Mouse (Mus musculus) cortical plate, adult 2 months (tissue): ENCODE measurements around the gene Nfam1. TPM values are rescaled to one million over a fixed set of nuclear protein-coding genes. Genes with fewer than 3 reads are reported as not detected.

Experiments used
- H3K27ac ChIP-seq: fragments of 200-500 bp; 2 replicates; pipeline ENCODE4 v1.5.1; 2012; ENCODE audit warnings: low read length, control low read depth, inconsistent platforms; ENCODE audit not compliant: insufficient read depth
- H3K4me1 ChIP-seq: fragments of 200-500 bp; 2 replicates; pipeline ENCODE4 v1.6.1; 2011; ENCODE audit warnings: low read length; ENCODE audit not compliant: control insufficient read depth, insufficient read depth
- H3K4me3 ChIP-seq: fragments of 200-500 bp; 2 replicates; pipeline ENCODE4 v1.5.1; 2011; ENCODE audit warnings: mild to moderate bottlenecking, low read length, control low read depth; ENCODE audit not compliant: insufficient read depth
- CTCF ChIP-seq: fragments of 200-500 bp; IDR thresholded peaks from 2 replicates; pipeline ENCODE4 v1.5.1; 2011; ENCODE audit warnings: mild to moderate bottlenecking, control low read depth, low read length; ENCODE audit not compliant: insufficient read depth; ENCODE audit errors: extremely low read depth
- POLR2A ChIP-seq: fragments of 200-500 bp; IDR thresholded peaks from 2 replicates; pipeline ENCODE4 v1.6.1; 2011; ENCODE audit warnings: mild to moderate bottlenecking, low read length, control low read depth; ENCODE audit not compliant: insufficient read depth; ENCODE audit errors: extremely low read depth
- polyA plus RNA-seq: library from polyadenylated mRNA; depleted of rRNA; stranded (reverse); fragments of >200 nt; gene quantifications from 2 replicates; pipeline ENCODE4 v1.2.3, GENCODE M21; 2012

Nfam1 gene
- polyA plus RNA-seq, 1 experiment, result 2.1 TPM

DNA sequence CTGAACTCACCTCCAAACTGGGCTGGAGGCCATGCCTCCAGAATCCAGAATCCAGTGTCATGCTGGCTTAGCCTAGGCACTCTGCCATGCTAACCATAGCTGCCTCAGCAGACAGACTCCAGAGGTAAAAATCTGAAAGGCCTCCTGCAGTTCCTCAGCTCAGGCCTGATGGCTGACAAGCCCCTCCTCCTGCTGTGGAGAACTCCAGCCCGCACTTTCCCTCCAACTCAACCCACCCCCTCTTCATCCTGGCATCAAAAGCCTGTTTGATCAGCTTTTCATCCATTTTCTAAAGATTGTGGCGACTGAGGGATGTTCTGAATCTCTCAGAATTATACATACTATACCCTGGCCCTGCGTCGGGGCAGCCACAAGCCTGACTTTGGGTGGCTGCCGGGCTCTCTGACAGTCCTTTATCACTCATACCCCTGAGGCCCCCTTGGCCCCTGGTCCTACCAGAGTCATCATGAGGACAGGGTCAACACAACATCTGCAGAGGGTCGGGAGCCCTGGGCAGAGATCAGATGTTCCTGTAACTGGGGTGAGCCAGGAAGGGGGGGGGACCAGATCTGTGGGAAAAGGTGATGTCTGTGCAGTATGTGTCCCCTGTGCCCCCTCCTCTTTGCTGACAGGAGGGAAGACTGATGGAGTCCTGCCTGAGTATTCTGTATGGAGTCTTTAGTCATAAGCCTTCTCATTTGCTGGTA is 9.7 kb upstream of the Nfam1 start:
- peak overlapping the region; percentile 36 for H3K4me3 ChIP-seq
- no peaks in the 10 kb centered on the region for H3K4me1 ChIP-seq
- peak overlapping the region; percentile 42; the same call in 1 of the 2 replicates for H3K27ac ChIP-seq
- no peak for TF ChIP-seq POLR2A
- TF ChIP-seq CTCF, result no peak

DNA sequence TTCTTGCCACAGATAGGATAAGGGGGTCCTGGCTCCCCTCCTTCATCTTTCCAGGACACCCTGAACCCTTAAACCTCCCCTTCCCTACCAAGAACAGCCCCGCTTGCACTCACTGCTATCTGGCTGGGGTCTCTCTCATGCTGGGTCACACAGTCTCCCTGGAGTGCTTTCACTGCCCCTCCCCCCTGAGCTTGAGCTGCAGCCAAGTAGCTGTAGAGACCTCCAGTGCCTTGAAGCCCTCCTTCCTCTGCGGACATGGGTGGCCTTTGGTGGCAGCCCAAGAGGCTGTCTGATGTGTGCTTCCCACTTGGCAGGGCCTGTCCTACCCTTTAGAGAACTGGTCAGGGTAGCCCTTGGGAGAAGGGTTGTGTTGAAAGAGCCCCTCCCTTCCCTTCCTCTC is 7.0 kb upstream of the Nfam1 start:
- Histone ChIP-seq H3K4me1 (no peaks in the 10 kb centered on the region), H3K27ac (no peak overlapping the region), H3K4me3 (no peak overlapping the region)
- TF ChIP-seq CTCF, result no peak
- no peak for TF ChIP-seq POLR2A

DNA sequence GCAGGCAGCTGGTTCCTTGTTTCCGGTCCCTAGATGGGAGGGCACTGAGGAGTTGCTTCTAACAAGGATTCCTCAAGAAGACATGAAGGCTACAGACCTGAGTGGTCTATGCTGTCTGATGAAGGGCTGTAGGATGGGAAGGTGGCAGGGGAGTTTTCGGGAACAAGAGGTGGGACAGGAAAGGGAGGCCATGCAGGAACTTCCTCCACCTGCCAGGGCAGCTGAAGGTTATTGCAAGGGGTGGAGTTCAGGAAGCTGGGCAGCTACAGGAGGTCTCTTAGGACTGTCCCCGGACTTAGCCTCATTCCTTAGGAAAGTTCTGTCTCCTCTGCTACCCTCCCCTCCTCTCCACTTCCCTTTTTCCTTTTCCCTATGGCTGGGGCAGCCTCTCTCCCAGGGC is 5.7 kb upstream of the Nfam1 start:
- Histone ChIP-seq H3K4me3 (no peak overlapping the region), H3K27ac (no peak overlapping the region), H3K4me1 (peaks cover 4% of the 10 kb centered on the region; the same call in 1 of the 2 replicates)
- no peak for TF ChIP-seq POLR2A
- TF ChIP-seq CTCF, result no peak

DNA sequence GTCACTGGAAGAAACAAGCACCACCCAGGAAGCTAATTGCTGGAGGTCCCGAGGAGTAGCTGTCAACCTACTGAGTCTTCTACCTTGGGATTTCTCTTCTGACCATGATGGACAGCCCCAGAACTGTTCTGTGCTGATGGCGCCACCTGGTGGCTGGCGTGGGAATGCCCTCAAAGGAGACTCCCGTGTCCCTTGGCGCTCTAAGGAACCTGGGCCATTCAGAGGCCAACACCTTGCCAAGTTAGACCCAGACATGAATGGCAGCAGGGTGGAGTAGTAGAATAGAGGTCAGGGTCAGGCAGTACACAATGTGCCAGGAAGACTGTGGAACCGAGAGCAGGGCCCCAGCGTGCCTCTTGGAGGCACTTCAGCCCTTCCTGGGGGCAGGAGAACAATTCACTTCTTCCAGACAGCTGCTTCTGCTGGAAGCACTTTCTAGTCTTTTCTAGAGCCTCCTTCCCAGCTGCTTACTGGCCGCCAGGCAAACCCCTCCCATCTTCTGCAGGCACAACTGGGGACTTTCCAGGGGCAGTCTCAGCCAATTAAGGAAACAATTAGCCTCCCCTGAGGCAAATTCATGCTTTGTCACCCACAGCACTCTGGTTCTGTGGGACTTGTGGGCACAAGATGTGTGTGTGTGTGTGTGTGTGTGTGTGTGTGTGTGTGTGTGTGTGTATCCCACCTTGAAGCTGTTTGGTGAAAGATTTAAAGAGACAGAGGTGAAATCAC is 4.8 kb upstream of the Nfam1 start:
- Histone ChIP-seq H3K4me3 (no peak overlapping the region), H3K27ac (no peak overlapping the region), H3K4me1 (peaks cover 4% of the 10 kb centered on the region; the same call in 1 of the 2 replicates)
- TF ChIP-seq CTCF (peak; percentile 92), POLR2A (no peak)

DNA sequence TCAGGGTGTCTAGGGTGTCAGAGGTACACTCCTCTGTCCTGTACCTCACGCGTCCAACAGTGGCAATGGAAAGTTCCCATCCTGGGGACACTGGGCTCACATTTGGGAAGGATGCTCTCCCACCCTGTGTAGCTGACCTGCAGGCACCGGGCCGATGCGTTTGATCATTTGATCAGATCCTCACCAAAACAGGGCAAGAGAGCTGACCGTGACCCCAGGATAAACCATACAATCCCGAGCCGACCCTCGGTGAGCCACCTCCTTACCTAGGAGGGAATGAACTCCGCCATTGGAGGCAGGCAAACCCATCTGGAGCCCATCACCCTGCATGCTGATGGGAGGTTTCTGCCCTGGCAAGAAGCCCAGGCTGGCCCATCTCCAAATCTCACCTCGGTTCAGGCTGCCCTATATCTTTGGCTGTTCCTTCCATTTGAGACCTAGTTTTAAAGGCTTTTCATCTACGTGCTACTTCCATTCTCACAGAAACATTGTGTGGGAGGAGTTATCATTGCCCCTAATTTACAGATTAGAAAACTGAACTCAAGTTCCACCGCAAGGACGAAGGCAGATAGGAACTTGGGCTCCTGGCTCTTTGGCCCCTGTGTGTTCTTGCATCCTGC is 3.9 kb upstream of the Nfam1 start:
- H3K27ac ChIP-seq, result no peak overlapping the region
- peaks cover 4% of the 10 kb centered on the region; the same call in 1 of the 2 replicates for H3K4me1 ChIP-seq
- TF ChIP-seq POLR2A (no peak), CTCF (no peak)

DNA sequence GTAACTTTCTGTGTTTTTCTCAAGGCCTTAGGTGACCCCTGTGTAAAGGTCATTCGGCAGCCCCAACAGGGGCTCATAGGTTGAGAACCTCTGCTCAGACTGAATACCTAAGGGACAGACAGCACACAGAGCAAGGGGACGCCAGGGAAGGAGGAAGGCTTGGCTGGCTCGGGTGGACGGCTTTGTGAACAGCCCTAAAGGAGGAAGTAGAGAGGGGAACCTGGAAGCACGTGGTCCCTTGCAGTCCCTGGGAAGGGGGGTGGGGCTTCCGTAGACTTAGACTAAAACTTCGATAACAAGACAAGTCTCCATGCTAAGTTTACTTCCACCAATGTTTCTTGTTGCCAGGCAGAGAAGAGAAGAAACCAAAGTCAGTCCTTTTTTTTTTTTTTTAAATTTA is 3.0 kb upstream of the Nfam1 start:
- H3K27ac ChIP-seq, result no peak overlapping the region
- H3K4me1 ChIP-seq, result peaks cover 4% of the 10 kb centered on the region; the same call in 1 of the 2 replicates
- no peak for TF ChIP-seq POLR2A
- TF ChIP-seq CTCF, result no peak
- H3K4me3 ChIP-seq, result no peak overlapping the region

More for the DNA sequence above, 3.9 kb upstream of the Nfam1 start:
- H3K4me3 ChIP-seq, result no peak overlapping the region

DNA sequence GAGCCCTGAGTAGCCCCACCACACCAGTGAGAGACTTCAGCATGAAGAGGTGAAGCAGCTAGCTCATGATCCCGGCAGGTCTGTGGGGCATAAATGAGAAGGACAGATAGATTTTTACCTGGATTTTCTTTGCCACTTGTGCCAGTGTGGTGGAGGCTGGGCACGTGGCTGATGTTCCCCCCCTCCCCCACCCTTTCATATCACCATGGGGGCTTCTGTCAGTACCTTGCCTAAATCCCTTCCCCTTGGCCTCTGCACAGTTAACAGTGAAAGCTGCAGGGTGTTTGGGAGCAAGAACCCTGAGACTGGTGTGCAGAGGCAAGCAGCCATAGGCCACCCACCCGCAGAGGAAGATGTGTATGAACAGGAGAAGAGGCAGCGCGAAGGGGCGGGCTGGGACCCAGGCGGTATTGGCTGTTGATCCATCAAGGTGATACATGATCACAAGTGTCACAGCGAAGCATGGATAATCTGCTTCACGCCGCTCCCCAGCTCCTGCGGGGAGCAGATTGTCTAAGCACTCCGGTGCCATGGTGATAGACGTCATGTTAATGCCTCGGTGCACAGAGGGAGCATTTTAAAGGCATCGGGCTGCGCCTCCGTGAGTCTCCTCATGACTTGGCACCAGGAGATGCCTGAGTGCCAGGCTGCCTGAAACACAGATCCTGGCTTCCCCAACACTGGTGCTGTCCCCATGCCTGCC is 1.3 kb upstream of the Nfam1 start:
- Histone ChIP-seq H3K27ac (no peak overlapping the region), H3K4me3 (peak overlapping the region; percentile 9), H3K4me1 (peaks cover 4% of the 10 kb centered on the region; the same call in 1 of the 2 replicates)
- peak; percentile 16; the same call in 1 of the 2 replicates for TF ChIP-seq POLR2A
- 0 out of 2 replicates have a peak, but pooled peaks have one; percentile 4 for TF ChIP-seq CTCF

DNA sequence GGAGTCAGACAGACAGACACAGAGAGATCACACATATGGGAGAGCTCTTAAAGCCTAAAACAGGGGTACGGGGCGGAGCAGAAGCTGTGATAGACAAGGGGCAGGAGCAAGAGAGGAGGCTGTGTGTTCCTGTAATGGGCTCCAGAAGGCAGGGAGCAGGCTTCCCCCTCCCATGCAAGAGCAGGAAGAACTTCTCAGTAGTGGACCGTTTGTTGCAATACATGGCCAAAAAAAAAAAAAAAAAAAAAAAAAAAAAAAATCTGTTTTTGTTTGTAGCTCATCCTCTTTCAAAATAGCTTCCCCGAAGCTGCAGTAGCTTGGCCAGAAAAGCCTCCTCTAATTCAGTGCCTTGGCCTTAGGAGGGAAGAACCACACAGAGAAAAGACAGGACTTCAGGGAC is 2.2 kb downstream of the Nfam1 start:
- H3K4me3 ChIP-seq, result no peak overlapping the region
- peaks cover 4% of the 10 kb centered on the region; the same call in 1 of the 2 replicates for H3K4me1 ChIP-seq
- H3K27ac ChIP-seq, result no peak overlapping the region
- no peak for TF ChIP-seq CTCF
- no peak for TF ChIP-seq POLR2A
